Mouse (Mus musculus) myocyte (in vitro differentiated cells): ENCODE measurements around the gene Slamf8.

ENCODE experiments used
- E2F4 ChIP-seq: IDR thresholded peaks from one replicate; pipeline ENCODE4 v1.6.1; 2011; ENCODE audit warnings: mild to moderate bottlenecking, control low read depth, moderate library complexity; ENCODE audit not compliant: insufficient read depth
- MAX ChIP-seq: IDR thresholded peaks from one replicate; pipeline ENCODE4 v1.6.1; 2011; ENCODE audit warnings: low read depth, mild to moderate bottlenecking, control low read depth
- MYOD1 ChIP-seq, 3 experiments: IDR thresholded peaks; one replicate each; pipeline ENCODE4 v1.6.1; 2011; ENCODE audit warnings: control low read depth in 2 of 3, low read depth in 2 of 3, mild to moderate bottlenecking in 2 of 3, moderate library complexity in 1 of 3; ENCODE audit not compliant: insufficient read length in 2 of 3, control insufficient read depth in 1 of 3
- MYOG ChIP-seq, 3 experiments: IDR thresholded peaks; one replicate each; pipeline ENCODE4 v1.6.1; 2011; ENCODE audit warnings: control low read depth in 2 of 3, low read depth in 2 of 3, mild to moderate bottlenecking in 2 of 3; ENCODE audit not compliant: insufficient read length in 2 of 3, control insufficient read depth in 1 of 3, insufficient read depth in 1 of 3
- POLR2A ChIP-seq: IDR thresholded peaks from one replicate; pipeline ENCODE4 v1.6.1; 2011; ENCODE audit warnings: low read depth, mild to moderate bottlenecking, control low read depth, moderate library complexity; ENCODE audit not compliant: insufficient read length
- POLR2AphosphoS2 ChIP-seq: IDR thresholded peaks from one replicate; pipeline ENCODE4 v1.6.1; 2011; ENCODE audit warnings: low read depth, control low read depth; ENCODE audit not compliant: insufficient read length
- TCF12 ChIP-seq: IDR thresholded peaks from one replicate; pipeline ENCODE4 v1.6.1; 2011; ENCODE audit warnings: mild to moderate bottlenecking, control low read depth; ENCODE audit not compliant: poor library complexity, insufficient read depth, severe bottlenecking
- USF1 ChIP-seq: IDR thresholded peaks from one replicate; pipeline ENCODE4 v1.6.1; 2011; ENCODE audit warnings: low read depth, mild to moderate bottlenecking, control low read depth, moderate library complexity

GRCm38 (mm10) chr1:172552623-172553022 is 37.7 kb downstream of the Slamf8 start:
- TF ChIP-seq E2F4 (no peak), POLR2AphosphoS2 (no peak), POLR2A (no peak), USF1 (no peak), MYOG (IDR thresholded peaks at IDR 0.05; ENCODE audit: control insufficient read depth in 1 of 3, insufficient read depth in 1 of 3, insufficient read length in 2 of 3, low read depth in 2 of 3) (no peak), MYOD1 (IDR thresholded peaks at IDR 0.05; ENCODE audit: control insufficient read depth in 1 of 3, insufficient read length in 2 of 3, low read depth in 2 of 3) (no peak), TCF12 (no peak), MAX (no peak)
